Mouse (Mus musculus) heart, postnatal 0 days (tissue): Measurements from ENCODE around the gene Vmn1r200. TPM values are rescaled to one million over a fixed set of nuclear protein-coding genes. Genes with fewer than 3 reads are reported as not detected.

Source experiments
- ATAC-seq: fragments of 200-750 bp; cut with Nextera tagmentation; 2 replicates; pipeline ENCODE4 v1.8.0; 2017; ENCODE audit warnings: low read depth, moderate number of reproducible peaks, moderate library complexity; ENCODE audit not compliant: insufficient read depth
- DNase-seq: peaks from one replicate; pipeline ENCODE4 v3.0.0-alpha.2; 2016; ENCODE audit warnings: low spot score
- H3K27ac ChIP-seq: fragments of 300-500 bp; sonication (generic); 2 replicates; pipeline ENCODE4 v1.5.1; 2014; ENCODE audit warnings: low read depth, mild to moderate bottlenecking
- H3K27me3 ChIP-seq: fragments of 300-500 bp; sonication (generic); 2 replicates; pipeline ENCODE4 v1.6.1; 2014; ENCODE audit warnings: low read length, mixed read lengths; ENCODE audit not compliant: control insufficient read depth, insufficient read depth
- H3K36me3 ChIP-seq: fragments of 300-500 bp; sonication (generic); replicated peaks from 2 replicates; pipeline ENCODE4 v1.6.1; 2014; ENCODE audit warnings: low read length, mixed read lengths; ENCODE audit not compliant: control insufficient read depth, insufficient read depth
- H3K4me1 ChIP-seq: fragments of 300-500 bp; sonication (generic); 2 replicates; pipeline ENCODE4 v1.6.1; 2014; ENCODE audit warnings: antibody characterized with exemption; ENCODE audit not compliant: control insufficient read depth, insufficient read depth
- H3K4me2 ChIP-seq: fragments of 300-500 bp; sonication (generic); 2 replicates; pipeline ENCODE4 v1.6.1; 2014; ENCODE audit warnings: low read depth, mild to moderate bottlenecking, low read length, moderate library complexity
- H3K4me3 ChIP-seq: fragments of 300-500 bp; sonication (generic); 2 replicates; pipeline ENCODE4 v1.5.1; 2014; ENCODE audit warnings: low read depth, low read length
- H3K9ac ChIP-seq: fragments of 300-500 bp; sonication (generic); replicated peaks from 2 replicates; pipeline ENCODE4 v1.6.1; 2014; ENCODE audit warnings: low read depth, low read length, mixed read lengths
- H3K9me3 ChIP-seq: fragments of 300-500 bp; sonication (generic); replicated peaks from 2 replicates; pipeline ENCODE4 v1.6.1; 2016; ENCODE audit warnings: low read length; ENCODE audit not compliant: control insufficient read depth
- CTCF ChIP-seq: IDR thresholded peaks from 2 replicates; pipeline ENCODE4 v1.5.1; 2016; ENCODE audit warnings: antibody characterized with exemption, control low read depth, low read depth
- EP300 ChIP-seq: IDR thresholded peaks from 2 replicates; pipeline ENCODE4 v1.6.1; 2016; ENCODE audit warnings: antibody characterized with exemption, low read depth
- WGBS: fragments of 180-500 bp; shearing (Covaris S2); extraction: QIAGEN DNeasy Blood & Tissue Kit; methylation state at CpG from one replicate; pipeline ENCODE4 v1.1.7; 2014; 5-methylcytosine and 5-hydroxymethylcytosine counted together
- polyA plus RNA-seq: library from polyadenylated mRNA; unstranded; fragments of >200 nt; fragmentation: Nextera tagmentation; extraction: Ambion mirVana; gene quantifications from 2 replicates; pipeline ENCODE4 v1.2.1, GENCODE M21; 2015
- total RNA-seq: library from RNA; depleted of rRNA; stranded (reverse); fragments of >200 nt; gene quantifications from 2 replicates; pipeline ENCODE4 v1.2.3, GENCODE M21; 2014; ENCODE audit warnings: low replicate concordance; rRNA removed

The Vmn1r200 gene
- total and polyA plus RNA-seq, 2 experiments from 2014 or later: not detected

GRCm38 (mm10) chr13:22387050-22387449, 3.1 kb upstream of the Vmn1r200 start:
- H3K36me3 ChIP-seq: no peaks in the 10 kb centered on the region

GRCm38 (mm10) chr13:22402978-22403377, 12.8 kb downstream of the Vmn1r200 start:
- 33% methylated on average over 1 of the region's 1 CpGs for WGBS
- H3K36me3 ChIP-seq: no peaks in the 10 kb centered on the region
- DNase-seq (no peak), ATAC-seq (no peak)
- no peak overlapping the region for H3K9ac ChIP-seq
- no peak overlapping the region for H3K4me3 ChIP-seq
- H3K27me3 ChIP-seq: no peaks in the 10 kb centered on the region
- TF ChIP-seq CTCF: no peak
- no peak for TF ChIP-seq EP300
- no peak overlapping the region for H3K4me2 ChIP-seq
- H3K9me3 ChIP-seq: peaks cover 6% of the 10 kb centered on the region; the same call in 1 of the 2 replicates
- no peak overlapping the region for H3K27ac ChIP-seq
- no peaks in the 10 kb centered on the region for H3K4me1 ChIP-seq

More at GRCm38 (mm10) chr13:22387050-22387449, 3.1 kb upstream of the Vmn1r200 start:
- Histone ChIP-seq H3K4me3 (no peak overlapping the region), H3K9ac (no peak overlapping the region), H3K27me3 (no peaks in the 10 kb centered on the region), H3K4me2 (no peak overlapping the region), H3K4me1 (no peaks in the 10 kb centered on the region), H3K27ac (no peak overlapping the region), H3K9me3 (no peaks in the 10 kb centered on the region)
- no peak for TF ChIP-seq EP300
- no peak for TF ChIP-seq CTCF
- 64% methylated on average over 1 of the region's 1 CpGs for WGBS
- ATAC-seq (no peak), DNase-seq (no peak)

Other genes with a start within 250 kb of the Vmn1r200 start
- not detected in 2 replicates for gene Vmn1r191, start 206.4 kb upstream of the Vmn1r200 start, total RNA-seq
- gene Vmn1r191, start 206.4 kb upstream of the Vmn1r200 start, polyA plus RNA-seq: not detected in 2 replicates
- not detected in 2 replicates for gene Vmn1r192, start 199.2 kb upstream of the Vmn1r200 start, total RNA-seq
- not detected in 2 replicates for gene Vmn1r192, start 199.2 kb upstream of the Vmn1r200 start, polyA plus RNA-seq
- gene Vmn1r193, start 167.2 kb upstream of the Vmn1r200 start, total RNA-seq: not detected in 2 replicates
- not detected in 2 replicates for gene Vmn1r193, start 167.2 kb upstream of the Vmn1r200 start, polyA plus RNA-seq
- not detected in 2 replicates for gene Vmn1r194, start 146.2 kb upstream of the Vmn1r200 start, total RNA-seq
- not detected in 2 replicates for gene Vmn1r194, start 146.2 kb upstream of the Vmn1r200 start, polyA plus RNA-seq
- not detected in 2 replicates for gene Vmn1r195, start 119.9 kb upstream of the Vmn1r200 start, total RNA-seq
- gene Vmn1r195, start 119.9 kb upstream of the Vmn1r200 start, polyA plus RNA-seq: not detected in 2 replicates
- not detected in 2 replicates for gene Vmn1r196, start 100.5 kb upstream of the Vmn1r200 start, total RNA-seq
- not detected in 2 replicates for gene Vmn1r196, start 100.5 kb upstream of the Vmn1r200 start, polyA plus RNA-seq
- not detected in 2 replicates for gene Vmn1r197, start 65.8 kb upstream of the Vmn1r200 start, total RNA-seq
- not detected in 2 replicates for gene Vmn1r197, start 65.8 kb upstream of the Vmn1r200 start, polyA plus RNA-seq
- not detected in 2 replicates for gene Vmn1r198, start 40.0 kb upstream of the Vmn1r200 start, total RNA-seq
- gene Vmn1r198, start 40.0 kb upstream of the Vmn1r200 start, polyA plus RNA-seq: not detected in 2 replicates
- gene Vmn1r199, start 10.6 kb upstream of the Vmn1r200 start, total RNA-seq: not detected in 2 replicates
- gene Vmn1r199, start 10.6 kb upstream of the Vmn1r200 start, polyA plus RNA-seq: not detected in 2 replicates
- not detected in 2 replicates for gene Vmn1r201, start 81.5 kb downstream of the Vmn1r200 start, total RNA-seq
- gene Vmn1r201, start 81.5 kb downstream of the Vmn1r200 start, polyA plus RNA-seq: not detected in 2 replicates
- gene Vmn1r202, start 115.0 kb downstream of the Vmn1r200 start, total RNA-seq: not detected in 2 replicates
- not detected in 2 replicates for gene Vmn1r202, start 115.0 kb downstream of the Vmn1r200 start, polyA plus RNA-seq
- not detected in 2 replicates for gene Vmn1r203, start 127.7 kb downstream of the Vmn1r200 start, total RNA-seq
- not detected in 2 replicates for gene Vmn1r203, start 127.7 kb downstream of the Vmn1r200 start, polyA plus RNA-seq
- gene Vmn1r204, start 162.8 kb downstream of the Vmn1r200 start, total RNA-seq: not detected in 2 replicates
- gene Vmn1r204, start 162.8 kb downstream of the Vmn1r200 start, polyA plus RNA-seq: not detected in 2 replicates
- not detected in 2 replicates for gene Vmn1r205, start 202.6 kb downstream of the Vmn1r200 start, total RNA-seq
- gene Vmn1r205, start 202.6 kb downstream of the Vmn1r200 start, polyA plus RNA-seq: not detected in 2 replicates
- not detected in 2 replicates for gene Vmn1r206, start 233.9 kb downstream of the Vmn1r200 start, total RNA-seq
- not detected in 2 replicates for gene Vmn1r206, start 233.9 kb downstream of the Vmn1r200 start, polyA plus RNA-seq